Mouse (Mus musculus): ENCODE data around the gene Ppp1r3a.
"Not testable (repeated sequence)": the region's sequence is repeated elsewhere in the genome, so short reads cannot be mapped to it uniquely, and the experiment has no call there.

Ppp1r3a gene

DNA sequence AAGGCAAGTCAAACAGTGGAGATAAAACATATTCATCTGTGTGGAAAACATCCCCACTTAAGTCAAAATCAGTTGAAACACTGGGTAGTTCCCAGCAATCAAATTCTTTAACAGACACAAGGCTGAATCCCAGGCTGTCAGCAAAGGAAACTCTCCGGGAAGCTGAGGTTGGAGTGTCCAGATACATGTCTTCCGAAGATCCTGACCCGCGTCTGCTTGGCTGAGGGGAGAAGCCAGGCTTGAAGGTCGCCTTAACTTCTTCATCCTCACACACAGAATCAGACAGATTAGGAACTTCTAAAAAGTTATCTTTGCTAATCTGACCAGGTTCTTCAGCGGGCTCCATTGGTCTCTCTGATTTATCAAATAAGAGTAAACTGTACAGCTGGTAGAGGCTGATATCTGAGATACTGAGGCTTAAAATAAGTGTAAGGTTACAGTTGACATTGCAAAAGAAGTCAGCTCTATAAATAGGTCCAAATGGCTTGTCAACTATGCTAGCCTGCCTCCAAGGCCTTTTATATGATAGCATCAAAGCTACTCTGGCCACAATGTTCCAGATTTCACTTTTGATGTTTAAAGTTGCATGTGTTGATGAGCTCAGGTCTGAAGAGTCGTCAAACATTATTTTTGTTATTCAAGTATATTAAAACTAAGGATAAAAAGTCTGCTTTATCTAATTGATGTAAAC, at the start of gene Ppp1r3a:
Gene Ppp1r3a (minus strand): TSS at position 374 of the 691 bp plus-strand sequence.
- no peak for DNase-seq (ENCODE audit: low spot score)

- no peak for DNase-seq (ENCODE audit: low spot score)
Observed at GRCm38 (mm10) chr6:14787157-14787938, 32.3 kb upstream of the Ppp1r3a start.

DNA sequence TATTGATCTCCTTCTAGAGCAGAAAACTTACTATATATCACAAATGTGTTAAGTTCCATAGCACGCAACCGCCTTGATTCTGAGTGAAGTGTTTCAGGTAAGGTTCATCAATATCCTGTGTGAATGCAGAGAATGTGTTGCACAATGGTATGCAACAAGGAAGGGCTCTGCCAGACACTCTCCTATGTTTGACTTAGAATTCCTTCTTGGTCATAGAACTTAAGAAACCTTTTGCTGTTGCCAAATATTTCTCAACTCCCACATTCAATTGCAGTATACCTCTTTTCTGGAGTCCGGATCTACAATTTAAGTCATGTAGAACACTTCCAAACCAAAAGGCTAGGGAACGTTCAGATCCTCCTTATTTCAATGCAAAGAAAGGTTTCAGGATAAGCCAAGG, 22.8 kb upstream of the Ppp1r3a start:
- no peak for DNase-seq (ENCODE audit: low spot score)

DNA sequence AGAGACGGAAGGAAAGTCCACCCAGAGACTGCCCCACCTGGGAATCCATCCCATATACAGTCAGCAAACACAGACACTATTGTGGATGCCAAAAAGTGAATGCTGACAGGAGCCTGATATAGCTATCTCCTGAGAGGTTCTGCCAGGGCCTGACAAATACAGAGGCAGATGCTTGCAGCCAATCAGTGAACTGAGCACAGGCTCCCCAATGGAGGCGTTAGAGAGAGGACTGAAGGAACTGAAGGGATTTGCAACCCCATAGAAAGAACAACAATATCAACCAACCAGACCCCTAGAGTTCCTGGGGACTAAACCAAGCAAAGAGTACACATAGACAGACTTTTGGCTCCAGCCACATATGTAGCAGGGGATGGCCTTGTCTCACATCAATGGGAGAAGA, 16.6 kb upstream of the Ppp1r3a start:
- no peak for DNase-seq (ENCODE audit: low spot score)

DNA sequence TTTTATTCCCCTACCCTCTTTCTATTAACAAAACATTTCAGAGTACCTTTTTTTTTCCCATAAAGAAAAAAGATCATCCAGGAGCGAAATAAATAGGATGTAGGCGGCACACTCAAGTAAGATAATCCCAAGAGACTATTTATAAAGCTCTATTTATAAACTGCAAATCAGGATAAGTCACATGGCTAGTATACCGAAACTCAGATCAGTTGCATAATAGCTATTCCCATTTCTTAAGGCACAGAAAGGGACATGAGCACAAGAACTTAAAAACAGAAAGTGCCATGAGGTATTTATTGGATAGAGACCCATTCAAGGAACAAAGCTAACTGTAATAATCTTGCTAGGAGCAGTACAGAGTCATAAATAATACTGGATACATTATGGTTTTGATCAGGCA, 2.4 kb upstream of the Ppp1r3a start:
- no peak for DNase-seq (ENCODE audit: low spot score)

DNA sequence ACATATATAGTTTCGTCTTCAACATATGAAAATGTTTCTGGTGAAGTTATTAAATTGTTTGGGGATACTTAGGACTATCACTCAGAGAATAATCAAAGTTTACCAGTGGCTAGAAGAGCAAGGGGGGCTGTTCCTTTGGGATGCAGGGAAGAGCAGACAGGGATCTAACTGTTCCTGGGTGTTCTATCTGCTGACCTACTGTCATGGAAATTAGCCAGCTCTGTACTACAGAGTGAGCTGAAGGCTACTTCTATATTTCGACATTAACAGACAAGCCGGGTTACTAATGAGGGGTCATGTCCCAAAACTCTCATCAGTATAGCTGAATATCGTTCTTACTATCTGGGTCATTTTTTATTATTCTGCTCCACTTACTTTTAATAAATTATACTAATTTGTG, 1.6 kb downstream of the Ppp1r3a start:
- no peak for DNase-seq (ENCODE audit: low spot score)

DNA sequence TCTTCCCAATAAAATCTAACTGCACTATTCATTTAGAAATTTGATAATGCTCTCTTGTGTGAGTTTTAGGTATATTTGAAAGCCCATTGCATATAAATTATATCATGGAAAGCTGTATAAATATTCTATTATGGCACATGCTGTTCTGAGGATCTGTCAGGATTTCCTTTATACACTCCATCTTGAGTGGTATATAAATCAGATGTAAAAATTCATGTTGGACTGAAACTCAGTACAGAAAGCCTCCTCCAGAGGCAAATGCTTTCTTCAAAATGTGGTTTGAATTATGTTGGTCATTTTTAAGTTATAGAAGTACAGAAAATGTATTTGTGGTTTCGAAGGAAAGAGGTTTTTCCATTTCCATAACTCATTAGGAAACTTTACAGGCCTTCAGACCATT, 2.9 kb downstream of the Ppp1r3a start:
- no peak for DNase-seq (ENCODE audit: low spot score)

DNA sequence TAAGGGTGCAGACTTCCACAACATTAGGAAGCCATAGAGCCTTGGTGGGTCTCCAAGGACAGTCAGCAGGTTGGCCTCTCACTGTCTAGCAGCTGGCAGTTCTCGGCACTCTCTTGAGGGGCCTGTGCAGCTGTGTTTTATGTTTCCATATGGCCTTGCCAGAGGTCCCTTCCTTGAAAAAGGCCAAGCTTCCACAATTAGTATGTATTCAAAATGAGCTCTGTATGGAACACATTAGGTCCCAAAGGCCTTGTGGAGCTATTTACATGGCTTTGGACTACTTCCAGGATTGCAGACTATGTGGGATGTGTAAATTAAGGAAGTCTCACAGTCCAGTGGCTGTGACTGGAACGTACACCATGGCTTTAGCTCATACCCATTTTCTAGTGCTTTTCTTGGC, 8.1 kb downstream of the Ppp1r3a start:
- no peak for DNase-seq (ENCODE audit: low spot score)

GRCm38 (mm10) chr6:14736017-14736416, 19.1 kb downstream of the Ppp1r3a start:
- DNase-seq (ENCODE audit: low spot score): no peak

DNA sequence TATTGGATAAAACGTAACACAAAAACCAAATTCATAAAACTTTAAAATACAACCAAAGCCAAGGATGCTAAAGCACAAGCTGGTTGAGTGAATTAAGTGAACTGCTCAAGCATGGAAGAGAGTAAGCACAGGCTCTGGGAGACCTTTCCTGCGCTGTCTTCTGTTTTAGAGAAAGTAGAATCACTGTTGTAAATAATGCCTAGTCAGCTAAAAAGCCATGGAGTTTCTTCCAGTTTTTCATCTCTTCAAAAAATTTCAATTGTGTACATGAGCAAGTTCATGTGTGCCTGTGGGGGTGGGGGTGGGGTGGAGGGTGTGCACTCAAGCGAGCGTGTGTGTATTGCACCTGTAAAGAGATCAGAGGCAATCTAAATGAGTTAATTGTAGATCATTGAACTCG, 24.1 kb downstream of the Ppp1r3a start:
- DNase-seq (ENCODE audit: low spot score): no peak

DNA sequence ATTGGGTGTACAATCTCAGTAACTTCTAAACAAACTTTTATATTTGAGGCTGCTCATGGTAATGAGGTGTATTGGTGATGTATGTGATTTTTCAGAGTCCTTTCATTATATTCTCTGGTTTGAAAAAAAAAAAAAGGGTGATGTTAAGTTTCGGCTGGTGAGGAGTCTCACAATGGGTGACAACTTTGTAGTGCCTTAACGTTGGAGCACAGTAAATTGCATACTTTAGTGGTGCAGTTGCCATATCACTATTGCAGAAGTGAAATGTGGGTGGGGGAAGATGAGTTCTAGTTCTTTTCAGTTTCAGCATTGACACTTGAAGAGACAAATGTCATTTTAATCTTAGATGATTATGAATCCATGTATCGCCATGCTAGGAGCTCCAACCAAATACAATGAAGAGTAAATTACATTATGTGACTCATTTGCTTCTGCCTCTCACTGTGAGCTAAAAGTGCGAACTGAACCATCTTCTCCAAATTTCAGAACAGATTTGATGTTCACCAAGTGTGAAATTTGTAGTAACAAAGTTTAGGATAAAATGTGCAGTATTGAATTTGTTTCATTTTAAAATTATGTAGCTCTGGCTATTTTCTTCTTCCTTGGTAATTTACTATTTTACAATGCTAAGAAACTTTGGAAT, 34.2 kb downstream of the Ppp1r3a start:
- DNase-seq (ENCODE audit: low spot score): no peak

DNA sequence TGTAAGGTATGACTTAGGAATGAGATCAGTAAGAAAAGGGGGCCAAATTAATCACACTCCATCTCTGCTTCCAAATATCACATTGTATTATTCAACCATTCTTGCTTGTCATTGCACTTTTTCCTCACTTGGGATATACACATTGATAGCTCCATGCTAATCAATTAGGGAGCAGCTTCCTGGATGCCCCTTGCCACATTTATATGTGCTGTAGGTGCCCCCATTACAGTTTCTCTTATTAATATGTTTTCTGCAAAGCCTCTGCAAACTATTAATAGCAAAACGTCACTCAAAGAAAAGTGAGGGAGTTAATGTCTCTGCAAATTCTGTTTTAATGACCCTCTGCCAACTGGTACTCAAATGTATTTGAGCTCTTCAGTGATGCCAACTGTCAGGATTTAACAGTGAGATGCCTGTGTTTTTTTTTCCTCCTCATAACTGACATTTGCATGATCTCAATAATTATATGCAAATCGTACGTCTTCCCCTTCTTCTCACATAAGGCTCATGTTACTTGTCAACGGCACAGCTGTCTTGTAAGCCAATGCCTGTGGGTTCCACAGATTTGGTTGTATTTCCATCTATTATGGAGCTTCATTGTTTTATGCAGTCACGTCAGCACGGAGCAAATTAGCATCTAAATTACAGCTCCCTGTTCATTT, 34.8 kb downstream of the Ppp1r3a start:
- DNase-seq (ENCODE audit: low spot score): no peak

DNA sequence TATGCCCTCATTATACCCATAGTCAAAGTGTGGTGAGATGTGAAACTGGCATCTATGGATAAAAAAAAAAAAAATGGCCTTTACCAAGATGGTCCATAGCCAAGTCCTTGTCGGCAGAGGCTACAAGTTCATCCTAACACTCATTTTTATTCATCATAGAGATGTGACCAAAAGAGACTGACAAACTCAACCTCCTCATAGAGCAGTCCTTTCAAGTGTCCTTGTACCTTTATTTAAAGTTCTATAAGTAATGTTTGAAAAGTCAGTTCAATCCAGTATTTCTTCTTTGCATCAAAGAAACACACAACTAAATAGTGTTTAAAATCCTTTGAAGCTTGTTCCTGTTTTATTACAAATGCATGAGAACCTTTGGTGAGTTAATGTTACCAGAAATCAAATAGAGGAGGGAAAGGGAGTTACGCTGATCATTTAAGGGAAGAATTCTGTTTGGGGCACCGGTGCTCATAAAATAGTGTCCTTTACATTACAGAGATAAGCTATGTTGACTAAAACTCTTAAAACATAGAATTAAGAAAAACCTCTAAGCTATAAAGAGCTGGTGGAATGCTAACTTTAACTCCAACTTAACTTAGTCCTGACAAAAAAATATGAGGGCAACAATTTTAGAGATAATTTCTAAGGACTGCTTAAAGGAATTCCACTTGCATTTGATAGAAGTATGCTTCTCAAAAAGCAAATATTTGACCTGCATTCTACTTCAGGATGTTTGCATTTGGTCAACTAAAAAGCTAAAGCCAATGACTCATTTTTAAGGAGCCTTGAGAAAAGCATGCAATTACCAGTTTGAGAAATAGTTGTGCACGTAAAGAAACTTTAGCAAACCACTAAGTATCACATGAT, 39.7 kb downstream of the Ppp1r3a start:
- DNase-seq (ENCODE audit: low spot score): no peak

DNA sequence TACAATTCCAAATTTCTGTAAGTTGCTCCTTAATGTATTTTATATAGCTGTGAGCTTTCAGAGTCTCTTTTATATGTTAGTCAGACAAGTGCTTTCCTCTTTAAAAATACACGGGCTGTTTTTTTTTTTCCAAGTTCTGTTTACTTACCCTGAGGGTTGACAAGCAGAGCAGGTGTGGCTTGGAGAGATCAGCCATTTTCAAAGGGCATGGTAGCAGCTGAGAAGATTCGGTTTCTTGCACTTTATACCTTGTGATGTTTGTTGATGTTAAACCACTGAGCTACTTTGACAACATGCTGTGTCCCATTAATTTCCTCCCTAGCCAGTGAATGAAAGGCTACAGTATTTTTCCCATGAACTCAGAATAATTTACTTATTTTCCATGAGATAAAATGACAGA, 42.9 kb downstream of the Ppp1r3a start:
- no peak for DNase-seq (ENCODE audit: low spot score)

GRCm38 (mm10) chr6:14700030-14700429, 55.0 kb downstream of the Ppp1r3a start:
- DNase-seq (ENCODE audit: low spot score): no peak

DNA sequence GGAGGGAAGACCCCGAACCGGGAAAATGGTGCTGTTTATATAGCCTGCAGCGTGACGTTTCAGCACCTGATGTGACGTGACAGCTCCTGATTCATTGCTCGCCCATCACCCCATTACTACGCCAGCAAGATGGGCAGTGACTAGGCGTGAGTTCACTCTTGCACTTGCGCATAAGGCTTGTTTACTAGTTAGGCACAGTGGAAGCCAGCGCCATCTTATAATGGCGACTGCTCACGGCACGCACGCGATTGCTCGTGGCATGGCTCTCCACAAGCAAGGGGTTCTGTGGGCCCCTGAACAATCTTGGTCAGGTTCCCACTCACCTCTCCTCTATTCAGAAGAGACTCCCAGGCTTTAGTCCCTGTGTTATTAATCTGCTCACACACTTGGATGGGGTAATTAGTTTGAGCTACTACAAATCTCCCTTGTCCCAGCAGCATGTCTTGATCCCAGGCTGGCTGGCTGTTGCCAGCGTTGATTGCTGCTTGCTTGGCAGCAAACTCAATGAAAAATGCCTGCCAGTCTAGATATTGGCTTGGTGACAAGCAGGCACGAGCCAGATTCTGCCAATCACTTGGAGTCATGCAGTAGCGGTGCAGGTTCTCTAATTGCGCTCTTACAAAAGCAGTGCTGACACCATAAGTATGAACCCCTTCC, 75.7 kb downstream of the Ppp1r3a start:
- not testable (repeated sequence) for DNase-seq (ENCODE audit: low spot score)

DNA sequence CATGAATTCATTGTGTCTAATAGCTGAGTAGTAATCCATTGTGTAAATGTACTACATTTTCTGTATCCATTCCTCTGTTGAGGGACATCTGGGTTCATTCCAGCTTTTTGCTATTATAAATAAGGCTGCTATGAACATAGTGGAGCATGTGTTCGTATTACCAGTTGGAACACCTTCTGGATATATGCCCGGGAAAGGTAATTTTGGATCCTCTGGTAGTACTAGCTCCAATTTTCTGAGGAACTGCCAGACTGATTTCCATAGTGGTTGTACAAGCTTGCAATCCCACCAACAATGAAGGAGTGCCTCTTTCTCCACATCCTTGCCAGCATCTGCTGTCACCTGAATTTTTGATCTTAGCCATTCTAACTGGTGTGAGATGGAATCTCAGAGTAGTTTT, 86.1 kb downstream of the Ppp1r3a start:
- DNase-seq (ENCODE audit: low spot score): not testable (repeated sequence)

DNA sequence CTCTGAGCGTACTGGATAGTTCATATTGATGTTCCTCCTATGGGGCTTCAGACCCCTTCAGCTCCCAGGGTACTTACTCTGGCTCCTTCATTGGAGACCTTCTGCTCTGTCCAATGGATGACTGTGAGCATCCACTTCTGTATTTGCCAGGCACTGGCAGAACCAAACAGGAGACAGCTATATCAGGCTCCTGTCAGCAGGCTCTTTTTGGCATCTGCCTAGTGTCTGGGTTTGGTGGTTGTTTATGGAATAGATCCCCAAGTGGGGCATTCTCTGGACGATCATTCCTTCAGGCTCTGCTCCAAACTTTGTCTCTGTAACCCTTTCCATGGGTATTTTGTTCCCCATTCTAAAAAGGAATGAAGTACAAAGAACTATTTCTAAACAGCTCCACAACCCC, 87.4 kb downstream of the Ppp1r3a start:
- DNase-seq (ENCODE audit: low spot score): not testable (repeated sequence)
